Mouse (Mus musculus) frontal cortex, postnatal 25 days (tissue): ENCODE results near the gene Rab19.
A peak's percentile ranks its signal among the peaks of the same experiment; 100 is the strongest.
"Not testable (repeated sequence)": the region's sequence is repeated elsewhere in the genome, so short reads cannot be mapped to it uniquely, and the experiment has no call there.

Experiments used
- DNase-seq, 2 experiments: peaks; one replicate each; pipeline ENCODE4 v3.0.0; 2022; ENCODE audit warnings: low spot score in 2 of 2

Rab19 gene

GRCm38 (mm10) chr6:39381125-39381880, at the start of gene Rab19:
TSS of gene Rab19 (plus strand) at chr6:39381175.
- no peak for DNase-seq

GRCm38 (mm10) chr6:39331998-39332700, 48.8 kb upstream of the Rab19 start:
- no peak for DNase-seq

- DNase-seq: no peak
These were observed 46.8 kb upstream of the Rab19 start for GRCm38 (mm10) chr6:39334224-39334623.

DNA sequence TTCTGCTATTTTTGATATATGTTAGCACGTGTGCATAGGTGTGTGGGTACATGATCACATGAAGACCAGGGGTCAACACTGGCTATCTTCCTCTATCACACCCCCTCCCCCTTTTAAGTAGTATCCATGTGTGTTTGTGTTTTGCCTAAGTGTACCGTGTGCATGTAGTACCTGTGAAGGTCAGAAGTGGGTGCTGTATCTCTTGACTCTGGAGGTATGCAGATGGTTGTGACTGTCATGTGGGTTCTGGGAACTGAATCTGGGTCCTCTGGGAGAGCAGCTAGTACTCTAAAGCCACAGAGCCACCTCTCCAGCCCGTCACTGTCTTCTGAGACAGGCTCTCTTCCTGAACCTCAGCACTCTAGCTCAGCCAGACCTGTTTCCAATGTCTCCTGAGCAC, 46.1 kb upstream of the Rab19 start:
- no peak for DNase-seq

GRCm38 (mm10) chr6:39338359-39338758, 42.6 kb upstream of the Rab19 start:
- no peak for DNase-seq

DNA sequence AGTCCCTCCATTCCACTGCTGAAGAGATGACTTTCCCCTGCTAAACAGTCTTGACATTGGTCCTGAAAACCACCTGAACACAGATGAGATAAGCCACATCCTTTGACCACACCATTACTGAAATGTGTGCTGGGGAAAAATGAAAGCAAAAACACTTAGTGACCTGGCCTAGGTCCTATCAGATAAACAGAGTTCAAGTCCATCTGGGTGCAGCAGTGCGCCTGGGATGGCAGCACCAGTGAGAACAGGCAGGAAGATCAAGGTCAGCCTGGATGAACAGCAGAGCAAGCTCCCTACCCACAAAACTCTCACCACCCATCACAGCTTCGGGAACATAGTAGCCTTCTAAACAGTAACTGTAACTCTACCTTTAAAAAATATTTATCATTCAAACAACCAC, 39.2 kb upstream of the Rab19 start:
- DNase-seq: no peak

DNA sequence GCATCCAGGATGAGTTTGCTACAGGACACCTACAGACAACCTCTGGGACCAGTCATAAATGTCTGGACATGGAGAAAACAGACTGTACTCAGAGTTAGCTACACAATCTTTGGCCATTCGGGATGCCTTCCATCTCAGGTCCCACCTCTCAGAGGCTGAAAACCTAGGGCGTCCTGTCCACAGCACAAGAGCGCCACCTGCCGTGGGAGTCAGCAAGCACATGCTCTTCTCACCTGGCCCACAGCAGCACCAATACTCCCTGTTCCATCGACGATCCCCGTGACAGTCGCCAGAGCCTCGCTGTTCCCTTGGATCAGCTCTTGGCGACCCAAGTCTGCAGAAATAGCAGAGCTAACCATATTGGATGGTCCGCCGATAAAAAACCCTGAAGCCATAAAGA, 37.0 kb upstream of the Rab19 start:
- DNase-seq: peak; percentile 75 to 78

GRCm38 (mm10) chr6:39345430-39345829, 35.5 kb upstream of the Rab19 start:
- DNase-seq: no peak

DNA sequence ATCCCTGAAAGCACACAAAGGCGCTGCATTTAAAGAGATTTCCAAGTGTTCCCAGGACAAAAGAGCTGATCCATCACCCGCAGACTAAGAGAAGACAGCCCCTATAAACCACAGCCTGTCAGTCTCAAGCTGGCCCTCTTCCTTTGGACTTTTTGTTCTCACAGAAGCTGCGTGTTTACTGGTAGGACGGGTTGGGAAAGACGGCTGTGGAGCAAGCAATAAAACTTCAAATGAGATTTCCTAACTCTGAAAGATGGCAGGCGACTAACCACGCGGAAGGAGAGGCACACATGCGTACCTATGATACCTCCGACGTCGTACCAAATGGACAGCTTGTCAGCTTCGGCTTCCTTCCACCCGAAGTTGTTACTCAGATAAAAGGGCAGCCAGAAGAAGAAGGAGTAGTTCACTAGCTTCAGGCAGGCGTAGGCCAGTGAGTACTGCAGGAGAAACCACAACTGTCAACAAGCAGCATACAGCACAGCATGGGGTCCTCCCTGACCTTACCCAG, 33.9 kb upstream of the Rab19 start:
- no peak for DNase-seq

GRCm38 (mm10) chr6:39347880-39348814, 32.8 kb upstream of the Rab19 start:
- DNase-seq: no peak

- DNase-seq: no peak
These were observed 32.0 kb upstream of the Rab19 start for GRCm38 (mm10) chr6:39348946-39349345.

GRCm38 (mm10) chr6:39359207-39359606, 21.8 kb upstream of the Rab19 start:
- DNase-seq: not testable (repeated sequence)

DNA sequence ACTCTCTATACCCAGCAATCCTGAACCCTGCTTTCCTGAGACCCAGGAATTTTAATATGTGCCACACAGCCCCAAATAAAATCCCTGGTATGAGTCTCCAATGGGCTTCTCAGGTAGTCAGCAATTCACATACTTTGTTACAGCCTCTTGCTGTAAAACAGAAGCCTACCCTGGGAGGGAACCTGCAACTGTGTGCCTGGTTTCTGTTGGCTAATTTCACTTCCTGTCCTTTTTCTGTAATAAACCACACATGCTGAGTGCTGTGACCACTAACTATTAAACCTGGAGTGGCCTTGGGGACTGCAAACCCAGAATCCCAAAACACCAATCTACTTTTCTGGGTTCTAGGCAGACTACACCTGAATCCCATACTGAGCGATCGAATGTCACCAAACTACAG, 18.3 kb upstream of the Rab19 start:
- DNase-seq: no peak

DNA sequence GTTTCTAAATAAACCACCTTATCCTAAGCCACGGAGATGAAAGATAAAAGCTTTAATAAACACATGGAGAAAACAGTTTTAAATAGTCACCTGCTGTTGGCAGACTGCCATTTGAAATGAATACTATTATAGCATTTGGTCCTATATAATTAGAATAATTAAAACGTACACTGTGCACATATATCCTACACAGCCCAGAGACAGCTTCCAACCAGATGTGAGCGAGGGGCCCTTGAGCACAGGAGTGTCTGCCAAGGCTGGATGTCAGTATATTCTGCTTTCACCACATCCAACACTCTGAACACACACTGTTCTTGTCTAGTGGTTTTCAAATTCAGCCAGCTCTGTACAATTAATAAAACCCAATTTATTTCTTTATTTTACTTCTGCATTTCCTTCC, 11.3 kb upstream of the Rab19 start:
- DNase-seq: no peak

- DNase-seq: no peak
These were observed 8.9 kb upstream of the Rab19 start for GRCm38 (mm10) chr6:39372042-39372441.

- DNase-seq: no peak
These were observed 8.2 kb upstream of the Rab19 start for GRCm38 (mm10) chr6:39372727-39373126.

DNA sequence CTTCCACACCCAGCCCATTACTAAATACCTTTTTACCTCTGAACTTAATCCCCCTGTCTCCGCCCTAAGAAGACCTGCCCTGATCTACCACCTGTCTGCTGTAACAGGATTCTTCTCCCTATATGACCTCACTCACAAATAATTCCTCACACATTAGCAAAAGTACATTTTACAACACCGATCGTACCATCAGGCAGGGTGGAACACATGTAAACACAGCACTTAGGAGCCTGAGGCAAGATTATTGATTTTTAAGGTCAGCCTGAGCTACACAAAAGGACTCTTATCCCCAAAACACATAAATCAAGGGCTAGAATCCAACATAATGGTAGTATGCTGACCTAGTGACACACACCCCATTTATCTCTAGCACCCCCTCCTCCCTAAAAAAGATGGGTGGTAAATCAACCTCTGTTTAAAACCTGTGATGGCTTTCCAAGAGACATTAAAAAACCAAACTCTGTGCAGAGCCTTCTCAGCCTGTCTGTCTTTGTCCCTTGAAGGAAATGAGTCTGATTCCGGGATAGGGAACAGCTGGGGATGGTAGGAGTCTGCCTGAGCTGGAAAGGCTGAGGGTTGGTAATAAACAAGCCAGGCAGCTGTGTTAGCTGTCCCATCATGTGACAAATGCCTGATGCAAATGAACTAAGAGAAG, 7.5 kb upstream of the Rab19 start:
- DNase-seq: no peak

- DNase-seq: no peak
These were observed 4.2 kb upstream of the Rab19 start for GRCm38 (mm10) chr6:39376775-39377174.

GRCm38 (mm10) chr6:39377311-39377827, 3.6 kb upstream of the Rab19 start, which contains the start of gene Slc37a3:
TSS of gene Slc37a3 (minus strand) at chr6:39377675.
- DNase-seq: peak; percentile 63 to 78

GRCm38 (mm10) chr6:39378161-39378835, 2.7 kb upstream of the Rab19 start:
- DNase-seq: not testable (repeated sequence)

- no peak for DNase-seq
These were observed 1.8 kb upstream of the Rab19 start for GRCm38 (mm10) chr6:39379224-39379623.
